Mouse (Mus musculus) lung, adult 2 months (tissue): ENCODE data around the gene Scrn2.
A peak's percentile ranks its signal among the peaks of the same experiment; 100 is the strongest.

Experiments
- CTCF ChIP-seq: fragments of 200-500 bp; IDR thresholded peaks from 2 replicates; pipeline ENCODE4 v1.5.1; 2011; ENCODE audit warnings: mild to moderate bottlenecking, low read length, control low read depth; ENCODE audit not compliant: insufficient read depth
- POLR2A ChIP-seq: fragments of 200-500 bp; IDR thresholded peaks from 2 replicates; pipeline ENCODE4 v1.6.1; 2011; ENCODE audit warnings: low read depth, mild to moderate bottlenecking, control low read depth, low read length, borderline replicate concordance; ENCODE audit errors: extremely low read depth

GRCm38 (mm10) chr11:97025721-97026344 lies 3.9 kb upstream of the Scrn2 start:
- peak; percentile 80 for TF ChIP-seq CTCF
- no peak for TF ChIP-seq POLR2A
